Mouse (Mus musculus) G1E (cell line): ENCODE measurements around the gene Bcar3. TPM values are rescaled to one million over a fixed set of nuclear protein-coding genes. Genes with fewer than 3 reads are reported as not detected.

Experiments
- ATAC-seq: 2 replicates; pipeline ENCODE4 v1.8.0; 2016; ENCODE audit warnings: mild to moderate bottlenecking; ENCODE audit not compliant: insufficient number of reproducible peaks, poor library complexity, low FRiP score, severe bottlenecking; ENCODE audit errors: extremely low read depth
- DNase-seq: peaks from one replicate; pipeline ENCODE4 v3.0.0; 2012; ENCODE audit warnings: low spot score
- H3K27me3 ChIP-seq: 2 replicates; pipeline ENCODE4 v1.6.1; 2012; ENCODE audit warnings: mild to moderate bottlenecking, low read length, inconsistent platforms; ENCODE audit not compliant: insufficient read depth
- H3K36me3 ChIP-seq: replicated peaks from 2 replicates; pipeline ENCODE3; 2012; ENCODE audit warnings: mild to moderate bottlenecking, inconsistent platforms
- H3K4me1 ChIP-seq: 2 replicates; pipeline ENCODE4 v1.6.1; 2012; ENCODE audit warnings: low read depth, low read length, inconsistent platforms, mixed read lengths; ENCODE audit not compliant: insufficient read depth
- H3K4me3 ChIP-seq: 2 replicates; pipeline ENCODE4 v1.5.1; 2012; ENCODE audit warnings: low read depth, mild to moderate bottlenecking, inconsistent platforms, low read length, moderate library complexity, mixed read lengths
- H3K9me3 ChIP-seq: replicated peaks from 2 replicates; pipeline ENCODE4 v1.6.1; 2012; ENCODE audit warnings: inconsistent platforms
- CTCF ChIP-seq: IDR thresholded peaks from 2 replicates; pipeline ENCODE4 v1.5.1; 2012; ENCODE audit warnings: low read depth, low read length, inconsistent platforms, mixed read lengths
- GATA1 ChIP-seq: IDR thresholded peaks from 2 replicates; pipeline ENCODE4 v1.6.1; 2012; ENCODE audit warnings: borderline replicate concordance, low read length, inconsistent platforms, mixed read lengths
- GATA2 ChIP-seq: IDR thresholded peaks from 2 replicates; pipeline ENCODE4 v1.6.1; 2012; ENCODE audit warnings: low read depth, low read length, inconsistent platforms, borderline replicate concordance
- POLR2AphosphoS5 ChIP-seq: IDR thresholded peaks from 2 replicates; pipeline ENCODE4 v1.6.1; 2012; ENCODE audit warnings: low read depth, low read length, inconsistent platforms; ENCODE audit not compliant: insufficient replicate concordance
- TAL1 ChIP-seq: conservative IDR thresholded peaks from 2 replicates; pipeline ENCODE4 v1.6.1; 2012; ENCODE audit warnings: low read depth, low read length, inconsistent platforms, mixed read lengths
- polyA plus RNA-seq: library from polyadenylated mRNA; stranded (reverse); fragments of >175 nt; gene quantifications from 2 replicates; pipeline ENCODE4 v1.2.3, GENCODE M21; 2012
- total RNA-seq, 2 experiments: library from RNA; stranded (forward) in 1 of 2; stranded (reverse) in 1 of 2; fragments of 200-1000 nt in 1 of 2; fragments of >200 nt in 1 of 2; fragmentation: Nextera tagmentation in 1 of 2; gene quantifications; 2 replicates each; pipeline ENCODE4 v1.2.3; 2014 to 2017

The Bcar3 gene
- total and polyA plus RNA-seq, 3 experiments, result 0.27 TPM; not detected in 2

DNA sequence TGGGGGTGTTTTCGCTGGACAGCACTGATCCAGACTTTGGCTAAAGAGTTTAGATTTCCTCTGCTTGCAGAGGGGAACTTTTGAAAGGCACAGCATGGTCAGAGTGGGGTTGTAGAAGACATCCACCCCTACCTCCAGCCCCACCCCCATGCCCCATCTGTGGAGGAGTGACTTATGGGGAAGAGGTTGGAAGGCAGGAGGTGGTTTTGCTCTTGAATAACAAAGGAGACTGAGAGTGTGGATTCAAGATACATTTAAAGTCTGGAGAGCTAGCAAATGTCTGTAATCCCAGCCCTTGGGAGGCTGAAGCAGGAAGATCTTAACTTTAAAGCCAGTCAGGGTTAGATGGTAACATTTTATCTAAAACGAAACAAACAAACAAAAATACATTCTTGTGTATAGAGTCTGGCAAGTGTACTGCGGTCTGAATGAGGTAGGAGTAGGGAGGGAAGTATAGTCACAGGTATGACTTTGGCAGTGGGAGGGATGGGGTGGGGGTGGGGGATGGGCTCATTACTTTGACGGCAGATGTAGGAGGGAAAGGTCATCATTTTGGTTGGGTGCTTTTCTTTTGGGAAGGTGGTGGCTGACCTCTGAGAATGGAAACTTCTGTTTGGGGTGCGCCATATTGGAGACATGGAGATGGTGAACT, 140.2 kb downstream of the Bcar3 start:
- Histone ChIP-seq H3K4me1 (no peaks in the 10 kb centered on the region; the same call in 1 of the 2 replicates), H3K36me3 (no peaks in the 10 kb centered on the region)
- no peak for ATAC-seq

DNA sequence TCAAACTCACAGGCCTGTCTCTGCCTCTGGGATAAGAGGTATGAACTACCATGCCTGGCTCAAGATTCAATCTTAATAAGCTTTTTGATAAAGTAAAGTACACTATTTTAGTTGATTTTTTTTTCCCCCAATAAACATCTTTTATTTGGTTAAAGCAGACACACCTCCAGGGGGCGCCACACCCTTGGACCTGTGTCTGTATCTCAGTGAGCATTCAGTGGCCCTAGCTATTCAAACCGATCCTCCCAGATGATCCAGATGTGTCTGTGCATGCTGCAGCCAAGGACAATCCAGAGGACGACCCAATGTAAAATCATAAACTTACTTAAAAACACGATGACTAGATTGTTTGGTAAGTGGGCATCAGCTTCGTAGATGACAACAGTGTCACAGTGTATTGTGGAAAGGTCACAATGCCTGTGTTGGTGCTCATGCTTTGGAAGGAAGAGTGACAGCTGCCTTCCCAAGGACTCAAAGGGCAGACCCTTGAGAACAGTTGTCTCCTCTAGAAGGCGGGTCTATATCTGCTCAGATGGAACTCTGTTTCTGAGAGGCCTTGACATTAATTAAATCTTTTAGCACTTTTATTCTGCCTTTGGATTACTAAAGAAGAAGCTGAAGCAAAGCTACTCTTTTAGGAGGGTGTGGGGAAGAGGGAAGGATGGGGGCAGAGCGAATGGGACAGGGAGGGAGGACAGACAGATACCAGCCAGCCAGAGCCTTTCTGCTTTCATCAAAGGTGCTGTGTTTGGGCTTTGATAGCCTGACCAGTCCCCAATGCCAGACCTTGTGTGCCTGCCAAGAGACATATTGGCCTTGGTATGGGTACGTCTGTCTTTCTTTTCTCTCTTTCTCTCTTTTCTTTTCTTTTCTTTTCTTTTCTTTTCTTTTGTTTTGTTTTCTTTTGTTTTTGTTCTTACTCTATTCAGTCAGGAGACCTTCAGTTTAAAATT, 141.3 kb downstream of the Bcar3 start:
- ATAC-seq, result no peak
- TF ChIP-seq TAL1 (no peak), GATA1 (no peak), POLR2AphosphoS5 (no peak), CTCF (no peak), GATA2 (no peak)
- H3K9me3 ChIP-seq, result no peaks in the 10 kb centered on the region
- H3K36me3 ChIP-seq, result no peaks in the 10 kb centered on the region
- no peaks in the 10 kb centered on the region; the same call in 1 of the 2 replicates for H3K4me1 ChIP-seq
- no peak overlapping the region for H3K4me3 ChIP-seq
- no peak for DNase-seq
- peaks cover 5% of the 10 kb centered on the region; the same call in 1 of the 2 replicates for H3K27me3 ChIP-seq

More for the DNA sequence above, 140.2 kb downstream of the Bcar3 start:
- TF ChIP-seq GATA1, result no peak
- no peak for TF ChIP-seq TAL1
- TF ChIP-seq CTCF, result no peak
- no peak for TF ChIP-seq GATA2
- TF ChIP-seq POLR2AphosphoS5, result no peak
- no peaks in the 10 kb centered on the region for H3K9me3 ChIP-seq
- H3K4me3 ChIP-seq, result no peak overlapping the region
- no peak for DNase-seq
- H3K27me3 ChIP-seq, result peaks cover 5% of the 10 kb centered on the region; the same call in 1 of the 2 replicates

DNA sequence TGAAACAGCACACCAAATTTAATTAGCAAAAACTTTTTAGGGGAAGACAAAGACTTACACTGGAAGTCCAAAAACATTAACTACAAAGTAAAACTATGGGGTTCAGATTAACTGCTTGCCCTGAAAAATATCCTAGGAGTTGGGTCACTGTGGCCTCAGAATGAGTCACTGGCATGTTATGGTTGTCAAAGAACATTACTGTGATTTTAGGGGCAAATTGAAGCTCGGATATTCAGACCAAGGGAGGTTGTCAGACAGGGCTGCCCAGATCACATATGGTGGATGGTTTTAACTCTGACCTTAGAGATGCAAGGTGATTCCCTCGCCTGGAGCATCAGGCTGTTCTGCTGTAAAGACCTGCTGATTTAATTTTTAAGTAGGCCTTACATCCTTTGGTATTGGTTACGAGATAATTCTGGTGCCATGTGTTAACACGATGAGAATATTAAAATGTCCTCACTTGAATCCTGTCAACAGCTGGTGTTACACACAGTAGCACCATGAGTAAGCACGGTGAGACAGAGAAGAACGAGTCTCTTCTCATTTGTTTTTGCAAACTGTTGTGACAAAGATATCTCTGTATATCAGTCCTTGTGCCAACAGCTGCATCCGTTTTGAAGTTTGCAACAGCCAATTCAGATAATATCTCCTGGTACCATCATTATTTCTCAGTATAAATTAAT, 144.3 kb downstream of the Bcar3 start:
- DNase-seq (no peak), ATAC-seq (no peak)
- Histone ChIP-seq H3K9me3 (no peaks in the 10 kb centered on the region), H3K36me3 (no peaks in the 10 kb centered on the region), H3K4me3 (no peak overlapping the region), H3K27me3 (no peaks in the 10 kb centered on the region), H3K4me1 (no peaks in the 10 kb centered on the region; the same call in 1 of the 2 replicates)
- no peak for TF ChIP-seq GATA1
- no peak for TF ChIP-seq POLR2AphosphoS5
- TF ChIP-seq GATA2, result no peak
- no peak for TF ChIP-seq TAL1
- no peak for TF ChIP-seq CTCF

DNA sequence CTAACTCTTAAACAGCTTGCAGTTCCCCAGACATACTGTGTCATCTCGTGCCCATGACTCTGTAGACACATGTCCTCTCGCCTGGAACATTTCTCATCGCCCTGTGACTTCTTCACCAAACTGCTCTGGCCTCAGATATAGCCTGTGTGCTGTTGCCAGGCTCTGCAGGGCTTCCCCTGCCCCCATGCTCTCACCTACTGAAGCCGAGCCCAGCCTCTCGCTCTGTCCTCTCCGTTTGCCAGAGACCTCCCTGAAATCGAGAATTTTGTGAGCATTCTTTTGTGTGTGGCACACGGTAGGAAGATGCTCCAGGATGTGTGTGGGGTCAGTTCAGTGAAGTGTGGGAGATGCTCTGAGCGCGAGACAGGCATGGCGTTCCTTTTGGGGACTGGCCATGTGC, 151.8 kb downstream of the Bcar3 start:
- Histone ChIP-seq H3K9me3 (no peaks in the 10 kb centered on the region), H3K4me1 (no peaks in the 10 kb centered on the region), H3K36me3 (no peaks in the 10 kb centered on the region), H3K27me3 (no peaks in the 10 kb centered on the region), H3K4me3 (no peak overlapping the region)
- no peak for ATAC-seq
- TF ChIP-seq GATA2, result no peak
- TF ChIP-seq POLR2AphosphoS5, result no peak
- TF ChIP-seq TAL1, result no peak
- TF ChIP-seq CTCF, result no peak
- TF ChIP-seq GATA1, result no peak
- no peak for DNase-seq

DNA sequence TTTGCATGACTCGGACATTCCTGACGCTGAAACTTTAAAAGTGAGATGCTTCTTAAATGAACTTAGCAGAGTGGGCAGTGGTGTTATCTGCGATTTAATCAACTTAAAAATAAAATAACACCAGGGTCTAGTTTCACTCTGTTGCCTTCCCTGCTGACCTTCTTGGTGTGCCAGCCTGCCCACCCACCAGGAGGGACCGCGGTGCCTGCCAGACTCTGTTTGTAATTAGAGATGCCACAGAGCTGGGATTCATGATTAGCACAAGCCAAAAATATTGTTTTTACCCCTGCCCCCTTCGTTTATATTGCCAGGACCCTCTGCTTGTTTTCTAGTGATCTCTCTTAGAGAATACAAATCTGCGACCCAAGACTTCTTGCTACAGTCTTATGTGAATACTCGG, 152.7 kb downstream of the Bcar3 start:
- Histone ChIP-seq H3K9me3 (no peaks in the 10 kb centered on the region), H3K27me3 (no peaks in the 10 kb centered on the region), H3K36me3 (no peaks in the 10 kb centered on the region), H3K4me1 (no peaks in the 10 kb centered on the region), H3K4me3 (no peak overlapping the region)
- ATAC-seq, result no peak
- DNase-seq, result no peak
- no peak for TF ChIP-seq CTCF
- TF ChIP-seq GATA2, result no peak
- no peak for TF ChIP-seq TAL1
- TF ChIP-seq POLR2AphosphoS5, result no peak
- TF ChIP-seq GATA1, result no peak

DNA sequence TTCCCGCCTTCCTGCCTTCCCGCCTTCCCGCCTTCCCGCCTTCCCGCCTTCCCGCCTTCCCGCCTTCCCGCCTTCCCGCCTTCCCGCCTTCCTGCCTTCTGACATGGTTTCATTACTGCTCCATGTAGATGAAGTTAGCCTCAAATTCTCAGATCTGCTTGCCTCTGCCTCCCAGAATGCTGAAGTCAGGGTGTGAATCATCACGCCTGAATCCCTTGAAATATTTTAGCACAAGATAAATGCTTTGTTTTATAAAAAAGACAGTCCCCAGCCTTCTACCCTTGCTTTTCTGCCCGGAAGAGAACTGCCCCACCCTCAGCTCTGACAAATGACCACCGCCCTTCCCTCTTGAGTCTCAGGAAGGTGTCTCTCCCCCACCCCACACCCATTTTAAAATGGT, 154.3 kb downstream of the Bcar3 start:
- ATAC-seq (no peak), DNase-seq (no peak)
- Histone ChIP-seq H3K4me3 (no peak overlapping the region), H3K36me3 (no peaks in the 10 kb centered on the region), H3K9me3 (no peaks in the 10 kb centered on the region), H3K27me3 (no peaks in the 10 kb centered on the region), H3K4me1 (no peaks in the 10 kb centered on the region)
- TF ChIP-seq TAL1 (no peak), GATA2 (no peak), CTCF (no peak), POLR2AphosphoS5 (no peak), GATA1 (no peak)
